Mouse (Mus musculus) spleen, postnatal 14 days (tissue): ENCODE measurements around the gene Cfap65.

Experiments used
- DNase-seq, 2 experiments: peaks; one replicate each; pipeline ENCODE4 v3.0.0; 2021 to 2022; ENCODE audit warnings: low spot score in 2 of 2

The Cfap65 gene

DNA sequence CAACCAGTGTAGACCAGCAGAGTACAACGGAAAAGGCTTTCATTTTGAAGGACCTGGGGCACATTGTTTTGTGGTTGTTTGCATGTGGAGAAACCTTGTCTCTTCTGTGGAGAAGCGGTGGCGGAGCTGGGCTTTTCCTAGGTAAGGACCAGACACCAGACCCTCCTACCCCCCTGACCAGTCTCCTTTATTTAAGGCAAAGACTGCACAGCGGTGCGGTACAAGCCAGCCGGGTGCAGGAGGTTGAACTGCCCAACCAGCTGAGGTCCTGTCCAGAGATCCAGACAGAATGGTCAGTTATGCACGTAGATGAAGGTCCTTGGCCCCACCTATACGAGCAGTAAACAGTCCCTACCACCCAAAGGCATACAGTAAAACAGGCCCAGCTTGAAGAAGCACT lies 52.6 kb downstream of the Cfap65 start:
- no peak for DNase-seq

DNA sequence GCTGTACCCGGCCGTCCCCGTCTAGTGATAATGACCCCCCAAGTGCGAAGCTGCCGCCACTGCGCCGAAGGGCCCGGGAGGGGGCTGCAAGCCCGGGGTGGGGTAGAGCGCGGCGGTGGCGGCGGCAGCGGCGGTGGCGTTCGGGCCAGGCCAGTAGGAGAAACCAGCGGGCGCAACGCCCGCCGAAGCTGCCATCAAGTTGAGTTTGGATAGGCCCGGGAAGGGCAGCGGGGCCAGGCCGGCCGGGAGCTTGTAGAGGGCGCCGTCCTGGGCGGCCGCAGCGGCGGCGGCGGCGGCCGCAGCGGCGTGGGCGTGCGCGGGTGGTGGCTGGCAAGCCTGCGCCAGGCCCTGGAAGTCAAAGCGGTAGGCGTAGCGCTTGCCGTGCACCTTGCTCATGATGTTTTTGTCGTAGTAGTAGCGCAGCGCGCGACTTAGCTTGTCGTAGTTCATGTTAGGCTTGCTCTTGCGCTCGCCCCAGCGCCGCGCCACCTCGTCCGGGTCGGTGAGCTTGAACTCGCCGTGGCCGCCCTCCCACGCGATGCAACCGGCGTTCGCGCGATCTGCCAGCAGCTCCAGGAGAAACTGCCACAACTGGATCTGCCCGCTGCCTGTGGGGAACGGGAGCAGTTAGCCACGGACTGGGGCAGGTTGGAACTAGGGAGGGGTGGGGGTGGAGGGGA lies 53.2 kb downstream of the Cfap65 start:
- no peak for DNase-seq

DNA sequence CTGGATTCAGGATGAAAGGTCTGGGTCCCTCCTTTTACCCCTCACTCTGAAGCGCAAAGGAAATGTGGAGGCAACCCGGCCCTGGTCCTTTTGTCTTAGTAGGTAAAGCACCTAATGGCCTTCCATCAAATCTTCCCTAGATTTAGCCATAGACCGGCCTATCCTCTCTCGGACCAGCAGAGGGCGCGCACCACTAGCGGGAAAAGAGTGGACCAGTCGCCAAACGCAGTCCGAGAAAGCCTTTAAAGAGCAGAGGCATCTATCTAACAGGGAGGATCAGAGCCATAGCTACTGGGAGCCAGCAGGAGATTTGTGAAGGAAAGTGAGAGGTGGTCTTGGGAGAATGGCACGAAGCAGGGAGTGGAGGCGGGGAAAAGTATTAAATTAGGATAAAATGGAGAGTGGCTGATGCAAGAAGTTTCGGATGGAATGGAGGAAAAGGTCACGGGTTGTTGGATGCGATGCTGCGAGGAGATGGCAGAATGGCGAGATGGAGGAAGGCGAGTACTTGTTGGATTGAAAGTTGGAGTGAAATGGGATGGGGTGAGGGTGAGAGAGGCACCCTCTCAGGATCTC lies 54.5 kb downstream of the Cfap65 start:
- DNase-seq = peak in 1 of 2 experiments; percentile 32

DNA sequence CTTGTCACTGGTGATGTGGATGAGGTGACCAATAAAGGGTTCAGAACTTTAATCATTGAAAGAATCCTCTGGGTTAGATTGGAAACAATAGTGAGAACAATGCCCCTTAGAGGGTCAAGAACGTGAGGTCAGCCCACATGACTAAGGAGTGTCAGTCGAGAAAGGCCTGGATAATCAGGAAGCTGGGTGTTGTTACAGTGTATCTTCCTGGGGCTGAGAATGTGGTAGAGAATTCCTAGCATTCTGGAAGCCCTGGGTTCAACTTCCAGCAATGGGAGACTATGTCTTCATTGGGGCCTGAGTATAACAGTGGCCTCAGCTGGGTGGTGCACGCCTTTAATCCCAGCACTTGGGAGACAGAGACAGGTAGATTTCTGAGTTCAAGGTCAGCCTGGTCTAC lies 58.2 kb downstream of the Cfap65 start:
- no peak for DNase-seq

DNA sequence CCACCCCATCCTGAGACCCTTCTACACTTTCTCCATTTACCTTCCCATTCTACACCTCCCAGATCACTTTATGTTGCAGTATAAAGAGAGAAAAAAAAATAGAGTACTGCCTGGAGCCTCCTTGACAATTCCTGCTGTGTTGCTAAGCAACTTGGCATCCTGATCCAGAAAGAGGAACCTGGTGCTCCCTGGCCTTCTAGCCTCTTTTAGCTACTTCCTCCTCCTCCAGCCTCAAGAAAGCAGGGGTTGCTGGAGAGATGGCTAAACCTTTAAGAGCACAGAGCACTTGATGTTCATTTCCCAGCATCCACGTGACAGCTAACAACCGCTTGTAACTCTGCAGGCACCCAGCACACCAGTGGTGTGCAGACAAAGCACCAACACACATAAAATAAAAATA lies 63.2 kb downstream of the Cfap65 start:
- no peak for DNase-seq

DNA sequence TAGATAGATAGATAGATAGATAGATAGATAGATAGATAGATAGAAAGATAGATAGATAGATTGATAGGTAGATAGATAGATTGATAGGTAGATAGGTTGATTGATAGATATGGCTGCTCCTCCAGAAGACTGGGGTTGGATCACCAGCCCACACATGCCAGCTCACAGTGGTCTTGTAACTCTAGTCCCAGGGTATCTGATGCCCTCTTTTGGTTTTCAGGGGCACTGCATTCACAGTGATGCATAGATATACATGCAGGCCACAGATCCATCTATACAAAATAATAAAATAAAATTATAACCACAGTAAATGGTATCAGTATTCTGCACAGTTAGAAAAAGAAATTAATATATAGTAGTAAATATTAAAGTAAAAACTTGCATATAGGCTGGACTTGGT lies 73.6 kb downstream of the Cfap65 start:
- DNase-seq = no peak

DNA sequence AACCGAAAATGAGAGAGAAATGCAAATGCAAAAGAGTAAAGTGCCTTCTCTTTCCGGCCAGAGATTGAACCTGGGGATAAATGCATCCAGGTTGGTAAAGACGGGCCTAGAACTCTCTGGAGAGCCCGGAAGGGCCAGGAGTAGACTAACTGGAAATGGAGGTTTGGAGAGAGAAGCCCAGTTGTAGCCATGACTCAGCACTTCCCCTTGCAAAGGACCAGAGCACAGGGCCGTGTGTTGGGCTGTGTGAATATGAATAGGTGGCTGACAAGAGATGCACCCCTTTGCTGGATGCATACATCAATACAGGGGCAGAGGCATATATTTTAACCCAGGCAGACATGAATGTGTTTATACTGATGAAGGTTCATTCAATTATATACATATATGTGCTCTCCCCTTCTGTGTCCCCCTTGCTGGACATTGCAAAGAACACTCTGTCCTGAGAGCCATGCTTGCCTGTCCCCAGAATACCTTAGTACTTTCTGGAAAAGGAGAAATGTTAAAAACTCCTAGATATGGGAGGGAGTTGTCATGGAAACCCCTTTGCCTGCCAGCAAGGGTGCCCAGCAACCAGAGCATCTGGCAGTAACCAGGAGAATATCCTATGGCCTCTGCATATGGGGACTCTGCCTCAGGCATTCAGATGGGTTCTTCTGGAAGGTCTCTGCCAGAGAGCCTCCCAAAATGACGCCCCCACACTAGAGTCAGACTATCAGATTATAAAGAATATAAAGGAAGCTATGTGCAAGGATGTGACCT lies 76.0 kb downstream of the Cfap65 start:
- no peak for DNase-seq

DNA sequence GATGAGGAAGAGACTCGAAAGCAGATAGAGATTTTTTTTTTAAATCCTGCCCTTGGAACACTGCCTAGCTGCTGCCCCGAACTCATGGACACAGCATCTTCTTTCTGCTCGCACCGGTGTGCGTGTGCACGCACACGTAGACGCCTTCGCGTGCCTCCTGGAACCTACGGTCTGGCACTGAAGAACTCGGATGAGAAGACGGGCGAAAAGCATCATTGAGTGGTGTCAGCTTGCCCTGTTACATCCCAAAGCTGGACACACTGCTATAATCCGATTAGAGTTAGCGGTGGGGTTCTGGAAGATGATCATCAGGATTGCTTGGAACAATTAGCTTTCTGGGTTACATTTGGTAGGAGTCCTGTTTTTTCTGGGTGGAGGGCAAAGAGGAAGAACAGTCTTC lies 76.6 kb downstream of the Cfap65 start:
- no peak for DNase-seq

DNA sequence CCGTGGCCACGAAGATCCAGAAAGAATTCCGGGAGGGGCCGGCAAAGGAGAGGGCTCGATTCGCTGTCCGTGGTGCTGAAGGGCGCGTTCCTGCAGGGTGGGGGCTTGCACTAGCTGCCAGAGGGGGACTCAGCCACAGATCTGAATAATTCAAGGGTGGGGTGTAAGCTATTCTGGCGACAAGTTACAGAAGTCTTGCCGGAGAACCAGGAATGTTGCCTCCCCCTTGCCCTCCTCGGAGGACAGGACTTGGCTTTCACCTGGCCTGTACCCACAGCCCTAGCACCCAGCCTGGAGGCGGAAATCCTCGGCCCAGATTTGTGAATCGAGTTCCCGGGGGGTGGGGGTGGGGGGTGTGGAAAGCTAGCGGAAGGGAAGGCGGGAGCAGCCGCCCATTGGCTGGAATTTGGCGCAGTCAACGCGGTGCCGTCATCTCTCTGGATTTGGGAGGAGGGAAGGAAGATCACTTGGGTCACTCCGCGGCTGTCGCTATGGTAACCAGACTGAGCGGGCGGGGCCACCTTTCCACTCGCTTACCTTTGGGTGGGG lies 77.2 kb downstream of the Cfap65 start:
- DNase-seq = no peak

DNA sequence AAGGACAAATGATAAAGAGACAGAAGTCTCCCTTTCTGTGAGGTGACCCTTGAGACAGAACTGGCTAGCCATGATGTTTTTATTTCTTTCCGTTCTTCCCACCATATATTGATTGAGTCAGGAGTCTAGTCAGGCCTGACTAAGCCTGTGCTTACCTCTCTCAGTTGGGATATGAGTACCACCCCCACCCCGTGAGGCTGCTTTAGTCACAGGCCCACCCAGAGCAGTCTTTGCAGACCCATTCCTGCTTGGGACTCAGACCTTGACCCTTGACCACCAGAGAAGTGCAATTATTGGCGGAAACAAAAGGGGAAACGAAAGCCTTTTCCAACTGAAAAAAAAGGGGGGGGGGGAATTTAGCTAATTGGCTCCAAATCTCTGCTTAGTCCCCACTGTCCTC lies 77.7 kb downstream of the Cfap65 start:
- no peak for DNase-seq

DNA sequence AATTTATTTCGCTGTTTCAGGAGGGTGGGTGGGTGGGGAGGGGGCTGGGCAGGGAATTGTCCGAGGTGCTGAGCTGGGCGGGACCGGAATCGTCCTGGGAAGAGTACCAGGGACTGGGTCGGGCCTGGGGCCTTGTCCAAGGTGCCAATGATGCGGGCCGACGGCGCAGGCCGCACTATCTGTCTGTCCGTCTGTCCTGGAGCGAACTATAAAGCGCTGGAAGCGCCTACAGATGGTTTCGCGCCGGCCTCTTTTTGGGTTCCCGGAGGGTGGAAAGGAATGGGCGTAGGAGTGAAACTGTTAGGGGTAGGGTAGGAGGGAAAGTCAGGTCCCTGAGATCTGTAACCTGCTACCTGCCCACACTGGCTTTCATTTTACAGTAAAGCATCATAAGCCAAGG lies 78.2 kb downstream of the Cfap65 start:
- no peak for DNase-seq

DNA sequence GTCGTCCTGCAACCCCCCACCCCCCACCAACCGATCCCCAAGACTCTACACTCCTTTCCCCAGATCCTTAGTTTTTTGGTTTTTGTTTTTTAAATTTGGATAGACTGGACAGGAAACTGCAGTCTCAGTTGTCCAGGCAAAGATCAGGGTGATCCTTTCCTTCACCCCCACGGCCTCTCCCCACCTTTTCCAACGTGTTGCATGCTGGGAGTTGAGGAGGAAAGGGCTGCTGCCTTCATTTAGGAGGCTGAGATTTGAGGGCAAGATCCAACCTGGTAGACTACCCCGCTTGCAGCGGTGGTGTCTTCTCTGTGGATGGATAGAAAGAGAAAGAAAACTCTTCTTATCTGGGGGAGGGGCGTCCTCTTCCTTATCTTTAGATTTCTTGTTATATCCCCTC lies 78.6 kb downstream of the Cfap65 start:
- DNase-seq = no peak

DNA sequence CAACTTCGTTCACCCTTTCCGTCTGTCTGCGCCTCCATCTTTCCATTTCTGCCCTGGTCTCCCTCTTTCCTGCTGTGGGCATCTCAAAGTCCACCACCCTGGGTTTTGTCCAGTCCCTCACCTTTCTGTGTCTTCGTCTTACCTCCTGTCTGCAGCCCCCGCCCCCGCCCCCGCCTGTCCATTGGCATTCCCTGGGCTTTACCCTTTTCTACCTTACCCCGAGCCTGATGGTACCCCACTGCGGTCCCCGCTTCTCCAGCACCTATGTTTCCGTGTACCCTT lies 79.0 kb downstream of the Cfap65 start:
- no peak for DNase-seq

DNA sequence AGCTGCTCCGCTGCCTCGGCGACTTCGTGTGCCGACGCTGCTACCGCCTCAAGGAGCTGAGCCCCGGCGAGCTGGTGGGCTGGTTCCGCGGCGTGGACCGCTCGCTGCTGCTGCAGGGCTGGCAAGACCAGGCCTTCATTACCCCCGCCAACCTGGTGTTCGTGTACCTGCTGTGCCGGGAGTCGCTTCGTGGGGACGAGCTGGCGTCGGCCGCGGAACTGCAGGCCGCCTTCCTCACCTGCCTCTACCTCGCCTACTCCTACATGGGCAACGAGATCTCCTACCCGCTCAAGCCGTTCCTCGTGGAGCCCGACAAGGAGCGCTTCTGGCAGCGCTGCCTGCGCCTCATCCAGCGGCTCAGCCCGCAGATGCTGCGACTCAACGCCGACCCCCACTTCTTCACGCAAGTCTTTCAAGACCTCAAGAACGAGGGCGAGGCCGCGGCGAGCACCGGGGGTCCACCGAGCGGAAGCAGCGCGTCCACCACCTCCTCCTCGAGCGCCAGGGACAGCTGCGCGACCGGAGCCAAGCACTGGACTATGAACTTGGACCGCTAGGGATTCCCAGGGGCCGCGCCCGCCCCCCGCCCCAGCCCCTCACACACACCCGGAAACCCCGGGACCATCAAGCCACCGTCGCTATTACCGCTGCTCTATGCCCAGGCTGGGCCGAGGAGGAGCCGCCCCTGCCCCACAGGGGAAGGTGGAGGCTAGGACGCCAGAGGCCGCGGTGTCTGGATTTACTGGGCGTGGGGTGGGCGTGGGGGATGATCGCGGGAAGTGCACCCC lies 79.6 kb downstream of the Cfap65 start:
- DNase-seq = no peak

DNA sequence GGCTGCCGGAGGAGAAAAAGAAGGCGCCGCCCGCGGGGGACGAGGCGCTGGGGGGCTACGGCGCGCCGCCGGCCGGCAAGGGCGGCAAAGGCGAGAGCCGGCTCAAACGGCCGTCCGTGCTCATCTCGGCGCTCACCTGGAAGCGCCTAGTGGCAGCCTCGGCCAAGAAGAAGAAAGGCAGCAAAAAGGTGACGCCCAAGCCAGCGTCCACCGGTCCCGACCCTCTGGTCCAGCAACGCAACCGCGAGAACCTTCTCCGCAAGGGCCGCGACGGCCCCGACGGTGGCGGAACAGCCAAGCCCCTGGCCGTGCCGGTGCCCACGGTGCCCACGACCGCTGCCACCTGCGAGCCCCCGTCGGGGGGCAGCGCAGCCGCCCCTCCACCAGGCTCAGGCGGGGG lies 80.2 kb downstream of the Cfap65 start:
- no peak for DNase-seq

DNA sequence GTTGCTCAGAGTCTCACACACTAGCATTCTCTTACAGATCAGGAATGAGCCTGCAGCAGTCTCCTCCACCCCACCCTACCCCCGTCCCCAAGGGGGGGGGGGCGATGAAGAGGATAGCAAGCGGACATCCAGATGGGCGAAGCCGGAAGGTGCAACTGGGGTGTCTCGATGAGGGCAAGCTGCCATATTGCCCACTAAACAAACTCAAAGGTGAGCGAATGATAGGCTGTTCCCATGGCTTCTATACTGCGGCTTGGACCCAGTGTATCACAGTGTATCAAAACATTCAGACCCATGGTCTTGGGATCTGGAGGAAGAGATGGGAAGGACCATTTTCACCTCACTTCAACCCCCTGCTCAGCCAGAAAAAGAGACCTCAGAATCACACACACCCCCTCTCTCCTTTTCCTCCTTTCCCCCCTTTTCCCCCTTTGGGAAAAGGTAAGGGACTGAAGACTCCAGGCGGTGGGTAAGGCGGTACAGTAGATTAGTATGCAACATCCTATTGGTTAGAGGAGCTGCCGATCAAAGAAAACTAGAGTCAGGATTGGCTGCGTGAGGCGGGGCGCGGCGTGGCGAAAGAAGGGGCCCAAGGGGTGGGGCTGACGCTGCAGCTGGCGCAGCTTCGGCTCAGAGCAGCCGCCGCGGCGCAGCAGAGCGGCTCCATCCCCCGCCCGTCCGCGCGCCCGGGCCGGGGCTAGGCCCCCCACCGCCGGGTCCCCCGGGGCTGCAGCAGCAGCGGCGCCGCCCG lies 80.9 kb downstream of the Cfap65 start, which contains the start of gene Cdk5r2:
Gene Cdk5r2, plus strand, starts transcription at position 629 of the 751 bp plus-strand sequence.
- DNase-seq = peak; percentile 32 to 49
